Mouse (Mus musculus) right cerebral cortex, adult 18-20 months (tissue): ENCODE measurements around the gene Nostrin.

ENCODE experiments used
- DNase-seq: peaks from one replicate; pipeline ENCODE4 v3.0.0; 2022; ENCODE audit warnings: mixed read lengths

Gene Nostrin

GRCm38 (mm10) chr2:69205791-69206351, 70.3 kb downstream of the Nostrin start, which contains the start of gene Spc25:
Spc25 (minus strand) TSS chr2:69206194.
- peak; percentile 93 for DNase-seq

GRCm38 (mm10) chr2:69206523-69206922, 70.9 kb downstream of the Nostrin start:
- no peak for DNase-seq

GRCm38 (mm10) chr2:69209684-69210083, 74.1 kb downstream of the Nostrin start:
- no peak for DNase-seq

- DNase-seq, result no peak
Observed at GRCm38 (mm10) chr2:69210773-69211172, 75.2 kb downstream of the Nostrin start, which contains the start of gene G6pc2. G6pc2 (plus strand) TSS chr2:69211073.

- DNase-seq, result no peak
Observed at GRCm38 (mm10) chr2:69212652-69213051, 77.1 kb downstream of the Nostrin start.

- no peak for DNase-seq
Observed at GRCm38 (mm10) chr2:69215242-69215641, 79.6 kb downstream of the Nostrin start.

GRCm38 (mm10) chr2:69221868-69222416, 86.3 kb downstream of the Nostrin start:
- no peak for DNase-seq

- no peak for DNase-seq
Observed at GRCm38 (mm10) chr2:69222815-69223214, 87.2 kb downstream of the Nostrin start.

- no peak for DNase-seq
Observed at GRCm38 (mm10) chr2:69224724-69225123, 89.1 kb downstream of the Nostrin start.

GRCm38 (mm10) chr2:69226876-69227275, 91.3 kb downstream of the Nostrin start:
- no peak for DNase-seq

GRCm38 (mm10) chr2:69228635-69229034, 93.0 kb downstream of the Nostrin start:
- DNase-seq, result no peak

- DNase-seq, result no peak
Observed at GRCm38 (mm10) chr2:69230137-69230536, 94.5 kb downstream of the Nostrin start.

GRCm38 (mm10) chr2:69232101-69232500, 96.5 kb downstream of the Nostrin start:
- DNase-seq, result no peak

- no peak for DNase-seq
Observed at GRCm38 (mm10) chr2:69234976-69235678, 99.5 kb downstream of the Nostrin start.
